Mouse (Mus musculus) embryonic facial prominence, embryonic 11.5 days (tissue): ENCODE measurements around the gene Tnip3. TPM values are rescaled to one million over a fixed set of nuclear protein-coding genes. Genes with fewer than 3 reads are reported as not detected.

Source experiments
- ATAC-seq: fragments of 200-750 bp; cut with Nextera tagmentation; replicated peaks from 2 replicates; pipeline ENCODE4 v1.8.0; 2017; ENCODE audit warnings: low read depth; ENCODE audit not compliant: insufficient number of reproducible peaks, low FRiP score, low TSS enrichment
- DNase-seq: peaks from one replicate; pipeline ENCODE4 v3.0.0-alpha.2; 2015; ENCODE audit warnings: low spot score
- H3K27ac ChIP-seq: fragments of 300-500 bp; sonication (generic); replicated peaks from 2 replicates; pipeline ENCODE4 v1.5.1; 2014; ENCODE audit warnings: mild to moderate bottlenecking, low read depth, low read length, control low read depth
- H3K27me3 ChIP-seq: fragments of 300-500 bp; sonication (generic); 2 replicates; pipeline ENCODE4 v1.6.1; 2014; ENCODE audit warnings: mild to moderate bottlenecking, low read length, moderate library complexity, mixed read lengths; ENCODE audit not compliant: control insufficient read depth, insufficient read depth
- H3K36me3 ChIP-seq: fragments of 300-500 bp; sonication (generic); replicated peaks from 2 replicates; pipeline ENCODE4 v1.6.1; 2014; ENCODE audit warnings: low read depth, mild to moderate bottlenecking, low read length, moderate library complexity, mixed read lengths; ENCODE audit not compliant: control insufficient read depth, insufficient read depth
- H3K4me1 ChIP-seq: fragments of 300-500 bp; sonication (generic); 2 replicates; pipeline ENCODE4 v1.6.1; 2014; ENCODE audit warnings: low read length, mixed read lengths; ENCODE audit not compliant: control insufficient read depth, insufficient read depth
- H3K4me2 ChIP-seq: fragments of 300-500 bp; sonication (generic); 2 replicates; pipeline ENCODE4 v1.6.1; 2014; ENCODE audit warnings: low read depth, mild to moderate bottlenecking, control low read depth, low read length, moderate library complexity
- H3K4me3 ChIP-seq: fragments of 300-500 bp; sonication (generic); 2 replicates; pipeline ENCODE4 v1.5.1; 2014; ENCODE audit warnings: low read depth, low read length, control low read depth
- H3K9ac ChIP-seq: fragments of 300-500 bp; sonication (generic); replicated peaks from 2 replicates; pipeline ENCODE4 v1.6.1; 2014; ENCODE audit warnings: mild to moderate bottlenecking, control low read depth, low read length
- H3K9me3 ChIP-seq: fragments of 300-500 bp; sonication (generic); replicated peaks from 2 replicates; pipeline ENCODE4 v1.6.1; 2016; ENCODE audit warnings: mild to moderate bottlenecking, low read length, inconsistent platforms, mixed read lengths; ENCODE audit not compliant: control insufficient read depth
- WGBS: fragments of 180-500 bp; shearing (Covaris S2); extraction: QIAGEN DNeasy Blood & Tissue Kit; methylation state at CpG from one replicate; pipeline ENCODE4 v1.1.7; 2014; 5-methylcytosine and 5-hydroxymethylcytosine counted together
- polyA plus RNA-seq: library from polyadenylated mRNA; unstranded; fragments of >200 nt; fragmentation: Nextera tagmentation; extraction: Ambion mirVana; gene quantifications from 2 replicates; pipeline ENCODE4 v1.2.1, GENCODE M21; 2014

The Tnip3 gene
- polyA plus RNA-seq, 1 experiment from 2014 or later: not detected

- no peak for DNase-seq
- no peaks in the 10 kb centered on the region for H3K9me3 ChIP-seq
- no peaks in the 10 kb centered on the region for H3K4me1 ChIP-seq
- no peak for ATAC-seq
- no peak overlapping the region for H3K4me3 ChIP-seq
- no peak overlapping the region for H3K4me2 ChIP-seq
- no peaks in the 10 kb centered on the region for H3K27me3 ChIP-seq
- 81% methylated on average over 5 of the region's 5 CpGs for WGBS
- no peak overlapping the region for H3K9ac ChIP-seq
- H3K36me3 ChIP-seq: no peaks in the 10 kb centered on the region
- H3K27ac ChIP-seq: no peak overlapping the region
Measured at GRCm38 (mm10) chr6:65632184-65632583, 107.1 kb downstream of the Tnip3 start.

DNA sequence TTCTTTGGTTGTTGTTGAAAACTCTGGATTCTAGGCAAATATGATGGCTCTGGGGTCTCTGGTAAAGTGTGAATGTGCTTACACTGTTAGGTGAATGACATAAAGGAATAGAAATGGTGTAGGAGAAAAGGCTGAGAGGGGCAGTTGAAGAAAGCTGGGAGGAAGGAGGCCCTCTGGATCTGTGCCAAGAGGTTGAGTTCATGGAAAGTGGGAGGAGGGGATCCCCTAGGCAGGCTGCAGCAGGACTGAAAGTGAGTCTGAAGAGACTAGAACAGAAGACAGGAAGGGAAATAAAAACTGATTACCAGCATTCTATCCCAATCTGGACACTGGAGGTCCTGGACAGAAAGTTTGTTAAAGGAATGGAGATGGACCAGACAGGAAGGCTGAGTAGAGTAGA is 117.3 kb downstream of the Tnip3 start:
- ATAC-seq (no peak), DNase-seq (no peak)
- Histone ChIP-seq H3K9ac (no peak overlapping the region), H3K36me3 (no peaks in the 10 kb centered on the region), H3K4me3 (no peak overlapping the region), H3K27me3 (no peaks in the 10 kb centered on the region), H3K4me2 (no peak overlapping the region), H3K4me1 (no peaks in the 10 kb centered on the region), H3K9me3 (no peaks in the 10 kb centered on the region), H3K27ac (no peak overlapping the region)

- ATAC-seq (no peak), DNase-seq (no peak)
- no peak overlapping the region for H3K4me2 ChIP-seq
- no peak overlapping the region for H3K9ac ChIP-seq
- WGBS: 42% methylated on average over 4 of the region's 4 CpGs
- no peak overlapping the region for H3K27ac ChIP-seq
- H3K9me3 ChIP-seq: no peaks in the 10 kb centered on the region
- H3K4me3 ChIP-seq: no peak overlapping the region
- H3K36me3 ChIP-seq: no peaks in the 10 kb centered on the region
- no peaks in the 10 kb centered on the region for H3K27me3 ChIP-seq
- H3K4me1 ChIP-seq: no peaks in the 10 kb centered on the region
Measured at GRCm38 (mm10) chr6:65644110-65644509, 119.0 kb downstream of the Tnip3 start.

- no peaks in the 10 kb centered on the region for H3K4me1 ChIP-seq
- no peaks in the 10 kb centered on the region for H3K36me3 ChIP-seq
- ATAC-seq: no peak
- H3K9me3 ChIP-seq: no peaks in the 10 kb centered on the region
- H3K4me2 ChIP-seq: no peak overlapping the region
- no peak overlapping the region for H3K27ac ChIP-seq
- no peak for DNase-seq
- no peak overlapping the region for H3K4me3 ChIP-seq
- WGBS: 81% methylated on average over 3 of the region's 3 CpGs
- no peaks in the 10 kb centered on the region for H3K27me3 ChIP-seq
- H3K9ac ChIP-seq: no peak overlapping the region
Measured at GRCm38 (mm10) chr6:65646408-65646807, 121.3 kb downstream of the Tnip3 start.

DNA sequence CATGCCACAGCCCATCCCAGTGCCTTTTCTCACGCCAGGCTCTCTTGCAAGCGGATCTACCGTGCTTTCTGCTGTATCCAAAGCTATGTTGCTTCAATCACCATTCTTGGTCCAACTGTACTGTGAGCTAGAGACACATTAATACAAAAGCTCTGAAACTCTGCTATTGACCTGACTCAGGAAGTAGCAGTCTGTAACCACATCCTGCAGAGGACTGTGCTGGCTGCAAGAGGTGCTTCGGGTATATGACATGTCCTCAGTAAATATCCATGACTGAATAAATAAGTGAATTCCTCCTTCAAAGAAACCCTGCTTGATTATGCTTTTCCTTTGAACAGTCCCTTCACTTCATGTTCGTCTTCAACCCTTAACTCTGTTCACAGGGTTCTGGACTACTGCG is 122.6 kb downstream of the Tnip3 start:
- no peak overlapping the region for H3K9ac ChIP-seq
- no peaks in the 10 kb centered on the region for H3K27me3 ChIP-seq
- DNase-seq (no peak), ATAC-seq (no peak)
- H3K4me1 ChIP-seq: no peaks in the 10 kb centered on the region
- no peaks in the 10 kb centered on the region for H3K9me3 ChIP-seq
- H3K4me2 ChIP-seq: no peak overlapping the region
- no peaks in the 10 kb centered on the region for H3K36me3 ChIP-seq
- H3K27ac ChIP-seq: no peak overlapping the region
- 79% methylated on average over 6 of the region's 6 CpGs for WGBS
- no peak overlapping the region for H3K4me3 ChIP-seq

DNA sequence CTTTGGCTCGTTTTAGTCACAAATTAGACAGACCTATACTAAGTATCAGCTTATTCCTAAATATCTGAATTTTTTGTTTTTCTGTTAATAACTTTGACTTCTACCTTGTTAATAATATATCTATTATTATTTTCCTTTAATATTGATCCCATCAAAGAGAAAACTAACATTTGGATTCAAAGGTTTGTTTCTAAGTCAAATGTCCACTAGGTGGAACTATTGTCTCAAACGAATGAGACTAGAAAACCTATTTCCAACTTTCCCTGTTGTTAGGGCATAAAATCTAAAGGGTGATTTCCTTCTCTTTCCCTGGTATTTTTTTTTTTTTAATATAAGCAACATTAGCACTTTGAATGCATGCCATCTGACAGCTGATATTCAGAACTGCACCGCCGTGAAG is 126.3 kb downstream of the Tnip3 start:
- ATAC-seq: no peak
- Histone ChIP-seq H3K9ac (no peak overlapping the region), H3K4me3 (no peak overlapping the region), H3K27me3 (no peaks in the 10 kb centered on the region), H3K4me1 (no peaks in the 10 kb centered on the region), H3K36me3 (no peaks in the 10 kb centered on the region), H3K4me2 (no peak overlapping the region), H3K27ac (no peak overlapping the region), H3K9me3 (no peaks in the 10 kb centered on the region)
- peak; percentile 78 for DNase-seq
- 42% methylated on average over 4 of the region's 4 CpGs for WGBS

DNA sequence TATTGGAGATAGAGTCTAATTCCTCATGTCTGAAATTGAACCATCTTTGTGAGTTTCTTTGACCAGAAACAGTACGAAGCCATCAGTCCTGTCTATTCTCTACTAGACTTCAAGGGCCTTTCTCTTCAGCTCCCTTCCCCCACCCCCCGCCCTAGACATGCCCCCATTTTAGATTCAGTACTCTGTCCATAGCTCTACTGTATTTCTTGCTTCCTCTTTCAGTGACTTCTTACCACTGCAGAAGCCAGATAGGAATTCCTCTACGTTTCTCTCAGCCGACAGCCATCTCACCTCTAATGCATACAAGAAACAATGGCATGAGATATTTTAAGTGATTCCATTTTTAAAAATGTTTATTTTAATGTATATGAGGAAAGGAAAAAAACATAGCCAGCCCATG is 136.2 kb downstream of the Tnip3 start:
- H3K27ac ChIP-seq: no peak overlapping the region
- H3K9me3 ChIP-seq: no peaks in the 10 kb centered on the region
- no peak overlapping the region for H3K4me3 ChIP-seq
- 76% methylated on average over 4 of the region's 4 CpGs for WGBS
- H3K27me3 ChIP-seq: no peaks in the 10 kb centered on the region
- ATAC-seq (no peak), DNase-seq (no peak)
- H3K4me2 ChIP-seq: no peak overlapping the region
- H3K9ac ChIP-seq: no peak overlapping the region
- H3K36me3 ChIP-seq: no peaks in the 10 kb centered on the region
- no peaks in the 10 kb centered on the region for H3K4me1 ChIP-seq

GRCm38 (mm10) chr6:65662050-65662449 is 136.9 kb downstream of the Tnip3 start:
- H3K36me3 ChIP-seq: no peaks in the 10 kb centered on the region
- 47% methylated on average over 2 of the region's 2 CpGs for WGBS
- no peaks in the 10 kb centered on the region for H3K9me3 ChIP-seq
- H3K27ac ChIP-seq: no peak overlapping the region
- no peaks in the 10 kb centered on the region for H3K4me1 ChIP-seq
- ATAC-seq (no peak), DNase-seq (no peak)
- no peak overlapping the region for H3K4me2 ChIP-seq
- H3K9ac ChIP-seq: no peak overlapping the region
- no peaks in the 10 kb centered on the region for H3K27me3 ChIP-seq
- H3K4me3 ChIP-seq: no peak overlapping the region

GRCm38 (mm10) chr6:65663990-65664389 is 138.9 kb downstream of the Tnip3 start:
- no peak for DNase-seq
- Histone ChIP-seq H3K4me1 (no peaks in the 10 kb centered on the region), H3K9me3 (no peaks in the 10 kb centered on the region), H3K9ac (no peak overlapping the region), H3K27ac (no peak overlapping the region), H3K4me2 (no peak overlapping the region), H3K36me3 (no peaks in the 10 kb centered on the region), H3K4me3 (no peak overlapping the region), H3K27me3 (no peaks in the 10 kb centered on the region)
- WGBS: 74% methylated on average over 6 of the region's 6 CpGs
- ATAC-seq: no peak
